Mouse (Mus musculus): ENCODE results near the gene Scrn1.

DNA sequence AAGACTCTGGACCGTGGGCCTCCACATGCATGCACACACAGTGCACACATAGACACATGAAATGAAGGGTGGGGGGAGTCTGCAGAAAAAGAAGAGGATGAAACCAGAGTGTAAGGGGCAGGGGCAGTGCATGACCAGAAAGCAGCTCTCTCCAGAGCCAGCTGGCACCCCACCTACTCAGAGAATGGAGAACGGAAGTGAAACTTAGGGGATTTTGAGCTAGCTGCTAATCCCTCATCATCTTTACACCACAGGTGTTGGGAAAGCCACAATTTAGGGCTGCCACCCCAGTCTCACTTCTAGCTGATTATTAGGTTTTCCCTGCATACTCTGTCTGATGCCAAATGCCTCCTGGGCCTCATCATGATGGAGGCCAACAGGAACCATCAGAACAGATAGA lies 36.1 kb downstream of the Scrn1 start:
- TF ChIP-seq EP300 (optimal IDR thresholded peaks at IDR 0.05) (no peak), CTCF (IDR thresholded peaks at IDR 0.05; ENCODE audit: low read depth) (no peak)

Data from stomach, postnatal 0 days (tissue).